ENCODE assay signal across 9 mouse cellular contexts in genomic region chr15:78801571-78801970, GRCm38 (mm10). TPM values are rescaled to one million over a fixed set of nuclear protein-coding genes. Genes with fewer than 3 reads are reported as not detected.
A peak's percentile ranks its signal among the peaks of the same experiment; 100 is the strongest.
DNase-seq lines count a peak whose midpoint lies in the region; ATAC-seq and TF ChIP-seq lines count a peak whose summit lies in the region.
"Had no signal": no experiment of that assay in that cellular context is flagged by ENCODE, and none has a peak within 500 bp of the region (broad histone marks: within the 10 kb centered on the region; RNA-seq: fewer than 3 reads in every experiment).

No protein-coding gene starts in this region.

- H3K36me3 ChIP-seq in heart, embryonic 11.5 days (ENCODE audit: control insufficient read depth, insufficient read depth, low read length) = no peaks in the 10 kb centered on the region
- no peaks in the 10 kb centered on the region; the same call in 1 of the 2 replicates for H3K36me3 ChIP-seq in heart, postnatal 0 days (replicated peaks; ENCODE audit: control insufficient read depth, insufficient read depth, low read length)
- H3K36me3 ChIP-seq in liver, postnatal 0 days (replicated peaks; ENCODE audit: insufficient read depth, low read length) = peaks cover 4% of the 10 kb centered on the region; the same call in 1 of the 2 replicates

- 74% methylated on average over 9 of the region's 9 CpGs for WGBS in heart, embryonic 11.5 days (ENCODE audit: insufficient replicate concordance)
- WGBS in bone marrow, adult 2 months = 82% methylated on average over 9 of the region's 9 CpGs
- WGBS in heart, postnatal 0 days = 68% methylated on average over 9 of the region's 9 CpGs
- WGBS in liver, postnatal 0 days (ENCODE audit: insufficient replicate concordance) = 73% methylated on average over 9 of the region's 9 CpGs

- no peak for DNase-seq in heart, postnatal 14 days
- DNase-seq in heart, postnatal 0 days (ENCODE audit: low spot score) = no peak
- DNase-seq in liver, postnatal 0 days = no peak
- no peak for DNase-seq in thymus, postnatal 10 days (ENCODE audit: low spot score in 2 of 2)
- no peak for DNase-seq in adrenal gland, postnatal 10 days
- no peak for DNase-seq in Muller cell, postnatal 12 days (ENCODE audit: inconsistent ontology term)

- H3K9ac ChIP-seq in heart, embryonic 11.5 days (ENCODE audit: low read depth, low read length) = no peak overlapping the region
- H3K9ac ChIP-seq in heart, postnatal 0 days (replicated peaks; ENCODE audit: low read depth, low read length) = peak overlapping the region; percentile 72; the same call in 1 of the 2 replicates
- peak overlapping the region; percentile 69 for H3K9ac ChIP-seq in liver, postnatal 0 days (replicated peaks)

- ATAC-seq in heart, embryonic 11.5 days (replicated peaks; ENCODE audit: insufficient number of reproducible peaks, low FRiP score, low TSS enrichment) = no peak
- no peak for ATAC-seq in heart, postnatal 0 days (ENCODE audit: insufficient read depth, low read depth)
- peak; percentile 7; the same call in 1 of the 2 replicates for ATAC-seq in liver, postnatal 0 days

- intact Hi-C loops in heart, postnatal 14 days (cut with DNase I) = no loop called here

- peaks cover 24% of the 10 kb centered on the region for H3K4me1 ChIP-seq in heart, embryonic 11.5 days (ENCODE audit: control insufficient read depth, insufficient read depth, low read length)
- peaks cover 3% of the 10 kb centered on the region; the same call in 1 of the 2 replicates for H3K4me1 ChIP-seq in bone marrow, adult 2 months (ENCODE audit: control insufficient read depth, insufficient read depth, low read length)
- peaks cover 23% of the 10 kb centered on the region for H3K4me1 ChIP-seq in heart, postnatal 0 days (ENCODE audit: control insufficient read depth, insufficient read depth)
- H3K4me1 ChIP-seq in liver, postnatal 0 days (ENCODE audit: insufficient read depth) = peaks cover 18% of the 10 kb centered on the region

- peak overlapping the region; percentile 69; the same call in 1 of the 2 replicates for H3K4me3 ChIP-seq in heart, embryonic 11.5 days (ENCODE audit: low read depth, low read length)
- H3K4me3 ChIP-seq in bone marrow, adult 2 months (replicated peaks; ENCODE audit: control insufficient read depth, low read depth, low read length) = peak overlapping the region; percentile 74
- peak overlapping the region; percentile 65 for H3K4me3 ChIP-seq in heart, postnatal 0 days (ENCODE audit: low read depth, low read length)
- H3K4me3 ChIP-seq in liver, postnatal 0 days (ENCODE audit: low read depth, low read length) = peak overlapping the region; percentile 66

- TF ChIP-seq CTCF in bone marrow, adult 2 months (IDR thresholded peaks at IDR 0.05; ENCODE audit: control insufficient read depth, insufficient read depth, low read length) = no peak
- no peak for TF ChIP-seq CTCF in heart, postnatal 0 days (IDR thresholded peaks at IDR 0.05; ENCODE audit: low read depth)
- no peak for TF ChIP-seq CTCF in liver, postnatal 0 days (IDR thresholded peaks at IDR 0.05; ENCODE audit: low read depth)

- peaks cover 36% of the 10 kb centered on the region for H3K27me3 ChIP-seq in heart, embryonic 11.5 days (ENCODE audit: control insufficient read depth, insufficient read depth, low read length)
- no peaks in the 10 kb centered on the region for H3K27me3 ChIP-seq in heart, postnatal 0 days (ENCODE audit: control insufficient read depth, insufficient read depth, low read length)
- H3K27me3 ChIP-seq in liver, postnatal 0 days (ENCODE audit: insufficient read depth, low read length) = peaks cover 24% of the 10 kb centered on the region; the same call in 1 of the 2 replicates

- TF ChIP-seq EP300 in heart, postnatal 0 days (IDR thresholded peaks at IDR 0.05; ENCODE audit: low read depth) = no peak
- TF ChIP-seq EP300 in liver, postnatal 0 days (IDR thresholded peaks at IDR 0.05; ENCODE audit: low read depth) = no peak

- no peak for TF ChIP-seq POLR2A in bone marrow, adult 2 months (IDR thresholded peaks at IDR 0.05; ENCODE audit: borderline replicate concordance, control insufficient read depth, low read depth, low read length)

- H3K27ac ChIP-seq in heart, embryonic 11.5 days (ENCODE audit: low read depth, low read length) = no peak overlapping the region
- H3K27ac ChIP-seq in bone marrow, adult 2 months (ENCODE audit: control insufficient read depth, insufficient read depth, low read depth, low read length, poor library complexity) = no peak overlapping the region
- no peak overlapping the region; the same call in 1 of the 2 replicates for H3K27ac ChIP-seq in heart, postnatal 0 days (ENCODE audit: low read depth)
- H3K27ac ChIP-seq in liver, postnatal 0 days (ENCODE audit: low read depth) = no peak overlapping the region

- H3K9me3 ChIP-seq in heart, embryonic 11.5 days (replicated peaks; ENCODE audit: control insufficient read depth, low read length) = no peaks in the 10 kb centered on the region
- H3K9me3 ChIP-seq in heart, postnatal 0 days (replicated peaks; ENCODE audit: control insufficient read depth, low read length) = no peaks in the 10 kb centered on the region
- H3K9me3 ChIP-seq in liver, postnatal 0 days (ENCODE audit: low read length) = no peaks in the 10 kb centered on the region

- H3K4me2 ChIP-seq in heart, embryonic 11.5 days = peak overlapping the region; percentile 96
- peak overlapping the region; percentile 83 for H3K4me2 ChIP-seq in heart, postnatal 0 days (ENCODE audit: low read depth, low read length)
- peak overlapping the region; percentile 90 for H3K4me2 ChIP-seq in liver, postnatal 0 days (ENCODE audit: low read depth, low read length)

RNA-seq across cellular contexts. Expression of gene Card10, which starts 1.3 kb away (rescaled TPM):
- polyA plus RNA-seq in heart, embryonic 11.5 days (2014; fragmentation: Nextera tagmentation; extraction: Ambion mirVana) = 3.7 and 4.2 TPM in 2 replicates
- total RNA-seq in heart, postnatal 14 days (2021) = 10 to 100 TPM; 20.3 to 20.6 TPM
- 11.3 and 20.8 TPM in 2 replicates for polyA plus RNA-seq in bone marrow, adult 2 months (2011; ENCODE audit: insufficient read depth, insufficient read length, low replicate concordance, missing spikeins)
- total RNA-seq in heart, postnatal 0 days (2014; rRNA removed; ENCODE audit: low replicate concordance) = 2.7 and 6.4 TPM in 2 replicates
- 4.0 and 4.6 TPM in 2 replicates for polyA plus RNA-seq in heart, postnatal 0 days (2015; fragmentation: Nextera tagmentation; extraction: Ambion mirVana)
- 1.5 and 1.8 TPM in 2 replicates for polyA plus RNA-seq in liver, postnatal 0 days (2015; fragmentation: Nextera tagmentation; extraction: Ambion mirVana)
- total RNA-seq in adrenal gland, postnatal 10 days (2021) = 10 to 100 TPM; 12.0 to 12.4 TPM

RNA-seq across cellular contexts. Expression of gene Mfng, which starts 28.3 kb away (rescaled TPM):
- 3.0 and 3.7 TPM in 2 replicates for polyA plus RNA-seq in heart, embryonic 11.5 days (2014; fragmentation: Nextera tagmentation; extraction: Ambion mirVana)
- total RNA-seq in heart, postnatal 14 days (2021) = 10 to 100 TPM; 14.0 to 14.6 TPM
- 8.6 and 15.5 TPM in 2 replicates for polyA plus RNA-seq in bone marrow, adult 2 months (2011; ENCODE audit: insufficient read depth, insufficient read length, low replicate concordance, missing spikeins)
- 12.9 and 13.1 TPM in 2 replicates for total RNA-seq in heart, postnatal 0 days (2014; rRNA removed; ENCODE audit: low replicate concordance)
- 13.0 and 13.4 TPM in 2 replicates for polyA plus RNA-seq in heart, postnatal 0 days (2015; fragmentation: Nextera tagmentation; extraction: Ambion mirVana)
- 4.7 and 4.8 TPM in 2 replicates for polyA plus RNA-seq in liver, postnatal 0 days (2015; fragmentation: Nextera tagmentation; extraction: Ambion mirVana)
- 10 to 100 TPM; 15.5 to 17.7 TPM for total RNA-seq in adrenal gland, postnatal 10 days (2021)

RNA-seq across cellular contexts. Expression of gene Cdc42ep1, which starts 40.9 kb away (rescaled TPM):
- 24.1 and 29.7 TPM in 2 replicates for polyA plus RNA-seq in heart, embryonic 11.5 days (2014; fragmentation: Nextera tagmentation; extraction: Ambion mirVana)
- 10 to 100 TPM; 47.5 to 50.8 TPM for total RNA-seq in heart, postnatal 14 days (2021)
- 6.6 and 9.4 TPM in 2 replicates for polyA plus RNA-seq in bone marrow, adult 2 months (2011; ENCODE audit: insufficient read depth, insufficient read length, low replicate concordance, missing spikeins)
- 44.7 and 52.5 TPM in 2 replicates for total RNA-seq in heart, postnatal 0 days (2014; rRNA removed; ENCODE audit: low replicate concordance)
- polyA plus RNA-seq in heart, postnatal 0 days (2015; fragmentation: Nextera tagmentation; extraction: Ambion mirVana) = 27.1 and 27.4 TPM in 2 replicates
- polyA plus RNA-seq in liver, postnatal 0 days (2015; fragmentation: Nextera tagmentation; extraction: Ambion mirVana) = 12.6 and 19.8 TPM in 2 replicates
- 10 to 100 TPM; 40.9 to 48.6 TPM for total RNA-seq in adrenal gland, postnatal 10 days (2021)

RNA-seq across cellular contexts. Expression of gene Lgals2, which starts 53.8 kb away (rescaled TPM):
- polyA plus RNA-seq in heart, embryonic 11.5 days (2014; fragmentation: Nextera tagmentation; extraction: Ambion mirVana) = 0.49 TPM in 1 of 2 replicates, not detected in the other
- total RNA-seq in heart, postnatal 14 days (2021) = under 1 TPM in 1 of 2 experiments, not detected in 1; 0.53 TPM
- not detected in 2 replicates for polyA plus RNA-seq in bone marrow, adult 2 months (2011; ENCODE audit: insufficient read depth, insufficient read length, low replicate concordance, missing spikeins)
- 4.6 TPM in 1 of 2 replicates, not detected in the other for total RNA-seq in heart, postnatal 0 days (2014; rRNA removed; ENCODE audit: low replicate concordance)
- 0.27 and 0.36 TPM in 2 replicates for polyA plus RNA-seq in heart, postnatal 0 days (2015; fragmentation: Nextera tagmentation; extraction: Ambion mirVana)
- 3.4 TPM in 2 replicates for polyA plus RNA-seq in liver, postnatal 0 days (2015; fragmentation: Nextera tagmentation; extraction: Ambion mirVana)
- total RNA-seq in adrenal gland, postnatal 10 days (2021) = 1 to 10 TPM; 1.8 to 5.1 TPM
- total RNA-seq: layer of hippocampus, postnatal 14 days had no signal
